Mouse (Mus musculus) limb, embryonic 14.5 days (tissue): ENCODE data around the gene Kazald1. TPM values are rescaled to one million over a fixed set of nuclear protein-coding genes. Genes with fewer than 3 reads are reported as not detected.

Experiments used
- ATAC-seq: fragments of 200-750 bp; cut with Nextera tagmentation; 2 replicates; pipeline ENCODE4 v1.8.0; 2017; ENCODE audit warnings: low read depth, moderate number of reproducible peaks, moderate TSS enrichment; ENCODE audit not compliant: low FRiP score
- DNase-seq: peaks from one replicate; pipeline ENCODE4 v3.0.0-alpha.2; 2015; ENCODE audit warnings: low spot score
- H3K27ac ChIP-seq: fragments of 300-500 bp; sonication (generic); replicated peaks from 2 replicates; pipeline ENCODE4 v1.5.1; 2014; ENCODE audit warnings: low read depth, mild to moderate bottlenecking, low read length, moderate library complexity, mixed read lengths
- H3K27me3 ChIP-seq: fragments of 300-500 bp; sonication (generic); 2 replicates; pipeline ENCODE4 v1.6.1; 2014; ENCODE audit warnings: low read length, mixed read lengths; ENCODE audit not compliant: control insufficient read depth, insufficient read depth
- H3K36me3 ChIP-seq: fragments of 300-500 bp; sonication (generic); 2 replicates; pipeline ENCODE4 v1.6.1; 2014; ENCODE audit warnings: mild to moderate bottlenecking, low read length, moderate library complexity, mixed read lengths; ENCODE audit not compliant: control insufficient read depth, insufficient read depth
- H3K4me1 ChIP-seq: fragments of 300-500 bp; sonication (generic); 2 replicates; pipeline ENCODE4 v1.6.1; 2014; ENCODE audit warnings: antibody characterized with exemption, low read length, mixed read lengths; ENCODE audit not compliant: control insufficient read depth, insufficient read depth
- H3K4me2 ChIP-seq: fragments of 300-500 bp; sonication (generic); replicated peaks from 2 replicates; pipeline ENCODE4 v1.6.1; 2014; ENCODE audit warnings: low read depth, mild to moderate bottlenecking, low read length, moderate library complexity; ENCODE audit not compliant: severe bottlenecking
- H3K4me3 ChIP-seq: fragments of 300-500 bp; sonication (generic); replicated peaks from 2 replicates; pipeline ENCODE4 v1.5.1; 2014; ENCODE audit warnings: low read length
- H3K9ac ChIP-seq: fragments of 300-500 bp; sonication (generic); 2 replicates; pipeline ENCODE4 v1.6.1; 2014; ENCODE audit warnings: mild to moderate bottlenecking, low read depth, low read length, moderate library complexity; ENCODE audit not compliant: severe bottlenecking
- H3K9me3 ChIP-seq: fragments of 300-500 bp; sonication (generic); 2 replicates; pipeline ENCODE4 v1.6.1; 2016; ENCODE audit warnings: low read length; ENCODE audit not compliant: control insufficient read depth
- POLR2A ChIP-seq: fragments of 200-500 bp; IDR thresholded peaks from 2 replicates; pipeline ENCODE4 v1.8.0; 2012; ENCODE audit warnings: inconsistent platforms, mild to moderate bottlenecking, moderate library complexity, borderline replicate concordance; ENCODE audit not compliant: insufficient read depth, insufficient read length; ENCODE audit errors: extremely low read depth
- WGBS: fragments of 180-500 bp; shearing (Covaris S2); extraction: QIAGEN DNeasy Blood & Tissue Kit; methylation state at CpG from one replicate; pipeline ENCODE4 v1.1.7; 2014; 5-methylcytosine and 5-hydroxymethylcytosine counted together
- polyA plus RNA-seq, 2 experiments: library from polyadenylated mRNA; depleted of rRNA in 1 of 2; stranded (reverse) in 1 of 2; unstranded in 1 of 2; fragments of >200 nt; fragmentation: Nextera tagmentation in 1 of 2; extraction: Ambion mirVana in 1 of 2; gene quantifications; 2 replicates each; pipeline versions ENCODE4 v1.2.1 to v1.2.3; 2012 to 2014

The Kazald1 gene
- polyA plus RNA-seq, 2 experiments = 20.5 to 33.1 TPM

DNA sequence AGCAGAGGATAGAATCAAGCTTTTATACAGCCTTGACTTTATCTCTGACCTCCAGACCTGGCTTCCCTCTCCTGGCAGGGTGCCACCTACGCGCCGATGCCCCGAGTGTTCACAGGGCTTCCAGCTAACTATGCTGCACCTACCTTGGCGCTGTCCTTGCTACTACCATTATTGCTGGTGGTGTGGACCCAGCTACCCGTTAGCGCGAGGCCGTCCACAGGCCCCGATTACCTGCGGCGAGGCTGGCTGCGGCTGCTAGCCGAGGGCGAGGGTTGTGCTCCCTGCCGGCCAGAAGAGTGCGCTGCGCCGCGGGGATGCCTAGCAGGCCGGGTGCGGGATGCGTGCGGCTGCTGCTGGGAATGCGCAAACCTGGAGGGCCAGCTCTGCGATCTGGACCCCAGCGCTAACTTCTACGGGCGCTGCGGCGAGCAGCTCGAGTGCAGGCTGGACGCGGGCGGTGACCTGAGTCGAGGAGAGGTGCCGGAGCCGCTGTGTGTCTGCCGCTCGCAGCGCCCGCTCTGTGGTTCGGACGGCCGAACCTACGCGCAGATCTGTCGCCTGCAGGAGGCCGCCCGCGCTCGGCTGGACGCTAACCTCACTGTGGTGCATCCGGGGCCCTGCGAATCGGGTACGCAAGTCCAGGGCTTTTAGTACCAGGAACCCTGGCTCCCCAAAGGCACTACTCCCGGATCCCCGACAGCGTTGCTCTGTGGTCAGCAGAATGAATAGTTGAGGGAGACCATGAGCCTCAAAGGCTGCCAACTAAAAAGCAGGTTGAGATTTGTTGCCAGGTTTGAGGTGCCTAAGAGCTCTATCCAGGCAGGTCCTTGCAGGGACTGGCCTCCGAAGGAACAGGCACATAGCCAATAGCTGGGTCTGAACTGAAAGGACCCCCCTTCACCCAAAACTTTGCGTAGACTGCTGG, 1.8 kb downstream of the Kazald1 start:
- peak overlapping the region; percentile 58 for H3K9ac ChIP-seq
- no peaks in the 10 kb centered on the region for H3K36me3 ChIP-seq
- ATAC-seq (no peak), DNase-seq (peak; percentile 32)
- peak overlapping the region; percentile 93 for H3K4me2 ChIP-seq
- no peak for TF ChIP-seq POLR2A
- H3K4me1 ChIP-seq = peaks cover 51% of the 10 kb centered on the region
- peaks cover 58% of the 10 kb centered on the region for H3K27me3 ChIP-seq
- H3K27ac ChIP-seq = no peak overlapping the region
- WGBS = under 1% methylated on average over 59 of the region's 62 CpGs
- no peaks in the 10 kb centered on the region for H3K9me3 ChIP-seq
- H3K4me3 ChIP-seq = peak overlapping the region; percentile 73

DNA sequence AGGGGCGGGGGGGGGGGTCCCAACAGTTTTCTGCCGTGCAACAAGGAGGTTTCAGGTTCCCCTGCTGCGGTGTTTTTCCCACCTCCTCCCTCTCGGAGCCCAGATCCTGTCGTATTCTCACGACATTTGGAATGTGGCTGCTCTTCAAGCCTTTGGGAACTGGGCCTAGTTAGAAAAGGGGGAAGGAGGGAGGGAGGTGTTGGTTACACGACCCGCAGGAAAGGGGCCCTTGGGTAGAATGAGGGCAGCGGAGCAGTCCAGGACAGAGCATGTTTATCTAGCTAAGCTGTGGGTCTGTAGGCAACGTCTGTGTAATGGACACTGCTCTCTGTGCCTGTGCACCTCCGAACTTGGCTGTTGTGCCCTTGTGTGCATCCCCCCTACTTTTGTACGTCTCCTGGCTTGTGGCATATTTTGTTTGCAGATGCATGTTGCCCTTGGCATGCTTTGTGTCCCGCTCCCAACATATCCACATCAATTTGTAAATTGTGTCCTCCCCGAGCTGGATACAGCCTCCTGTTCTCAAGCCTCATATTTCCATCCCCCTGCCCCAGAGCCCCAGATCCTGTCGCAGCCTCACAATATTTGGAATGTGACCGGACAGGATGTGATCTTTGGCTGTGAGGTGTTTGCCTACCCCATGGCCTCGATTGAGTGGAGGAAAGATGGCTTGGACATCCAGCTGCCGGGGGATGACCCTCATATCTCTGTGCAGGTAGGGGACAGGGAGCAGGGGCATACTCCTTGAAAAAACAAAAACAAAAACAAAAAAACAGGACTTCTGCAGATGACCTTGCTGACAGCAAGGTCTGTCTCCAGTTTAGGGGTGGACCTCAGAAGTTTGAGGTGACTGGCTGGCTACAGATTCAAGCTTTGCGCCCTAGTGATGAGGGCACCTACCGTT, 3.0 kb downstream of the Kazald1 start:
- no peak overlapping the region for H3K27ac ChIP-seq
- H3K9ac ChIP-seq = no peak overlapping the region
- 4% methylated on average over 20 of the region's 20 CpGs for WGBS
- no peaks in the 10 kb centered on the region for H3K36me3 ChIP-seq
- ATAC-seq (no peak), DNase-seq (no peak)
- peaks cover 58% of the 10 kb centered on the region for H3K27me3 ChIP-seq
- peak overlapping the region; percentile 73; the same call in 1 of the 2 replicates for H3K4me3 ChIP-seq
- no peaks in the 10 kb centered on the region for H3K9me3 ChIP-seq
- H3K4me2 ChIP-seq = peak overlapping the region; percentile 93
- H3K4me1 ChIP-seq = peaks cover 51% of the 10 kb centered on the region
- TF ChIP-seq POLR2A = no peak

DNA sequence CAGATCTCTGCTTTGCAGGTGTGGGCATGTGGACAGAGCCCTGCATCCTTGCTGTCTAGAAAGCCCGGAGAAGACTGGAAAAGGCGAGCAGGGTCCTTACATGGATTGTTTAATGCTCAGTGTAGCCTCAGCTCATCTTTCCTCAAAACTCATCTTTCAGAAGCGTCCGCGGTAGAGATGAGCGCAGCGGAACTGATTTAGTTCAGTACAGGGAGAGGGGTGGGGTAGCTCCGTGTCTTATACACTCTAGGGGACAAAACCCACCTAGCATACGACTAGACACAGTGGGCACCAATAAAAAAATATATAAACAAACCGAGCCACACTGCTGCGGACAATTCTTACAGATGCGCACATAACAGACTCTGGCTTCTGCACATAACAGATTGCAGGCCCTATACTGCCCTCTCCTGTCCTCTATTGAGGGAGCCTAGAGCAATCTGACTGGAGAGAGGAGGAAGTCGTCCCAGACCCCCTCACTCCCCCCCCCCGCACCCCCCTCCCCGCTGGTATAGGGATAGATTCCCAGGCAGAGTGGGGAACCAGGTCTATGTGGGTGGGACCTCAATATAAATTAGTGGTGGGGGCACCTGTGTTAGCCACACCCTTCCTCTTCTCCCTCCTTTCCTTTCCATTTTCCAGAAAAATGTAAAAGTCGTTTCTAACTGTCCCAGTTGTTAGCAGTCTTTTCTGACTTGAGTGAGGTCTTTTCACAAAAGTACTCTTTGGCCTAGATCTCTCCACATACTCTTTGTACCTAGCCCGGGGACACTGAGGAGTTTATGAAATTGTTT, 4.1 kb downstream of the Kazald1 start:
- peaks cover 48% of the 10 kb centered on the region for H3K4me1 ChIP-seq
- peaks cover 58% of the 10 kb centered on the region for H3K27me3 ChIP-seq
- no peak for TF ChIP-seq POLR2A
- peak overlapping the region; percentile 33 for H3K4me3 ChIP-seq
- no peaks in the 10 kb centered on the region for H3K9me3 ChIP-seq
- WGBS = 8% methylated on average over 17 of the region's 17 CpGs
- H3K9ac ChIP-seq = peak overlapping the region; percentile 28; the same call in 1 of the 2 replicates
- DNase-seq = peak; percentile 67
- H3K4me2 ChIP-seq = peak overlapping the region; percentile 62
- 0 out of 2 replicates have a peak overlapping the region, but pooled peaks have one; percentile 3 for H3K27ac ChIP-seq
- H3K36me3 ChIP-seq = no peaks in the 10 kb centered on the region
- ATAC-seq = no peak

DNA sequence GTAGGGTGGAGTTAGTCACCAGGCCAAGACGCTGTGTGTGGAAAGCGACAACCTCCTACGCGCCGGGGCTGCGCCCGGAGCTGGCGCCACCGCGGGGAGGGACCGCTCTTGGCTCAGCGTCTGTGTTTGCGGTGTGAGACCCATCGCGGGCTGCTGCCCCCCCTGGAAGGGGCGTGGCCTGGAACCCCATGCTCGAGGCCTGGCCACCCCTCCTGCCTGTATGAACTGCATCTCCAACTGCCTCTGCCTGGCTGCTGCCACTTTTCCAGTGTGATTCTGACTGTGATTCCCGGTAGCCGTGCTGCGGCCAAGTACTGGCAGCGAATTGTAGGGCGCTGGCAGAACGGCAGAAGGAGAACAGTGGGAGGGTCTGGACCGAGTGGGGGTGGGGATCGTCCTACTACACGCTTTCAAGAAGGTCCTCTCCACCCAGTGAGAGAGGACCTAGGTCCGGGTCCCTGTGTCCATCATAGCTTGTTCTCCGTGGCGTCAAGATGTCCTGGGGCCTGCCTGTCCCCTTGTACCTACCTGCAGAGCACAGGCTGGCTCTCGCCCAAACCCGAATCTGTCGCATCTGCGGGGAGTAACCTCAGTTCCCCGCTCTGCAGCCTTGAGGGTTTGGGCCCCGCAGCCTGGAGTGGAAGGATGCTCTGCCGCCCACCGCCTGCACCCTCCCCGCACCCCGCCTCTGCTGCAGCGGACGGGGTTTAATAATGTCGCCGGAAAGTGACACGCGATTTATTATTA, 4.9 kb downstream of the Kazald1 start:
- peak; percentile 55 for DNase-seq
- H3K27ac ChIP-seq = peak overlapping the region; percentile 3; the same call in 1 of the 2 replicates
- peaks cover 48% of the 10 kb centered on the region for H3K4me1 ChIP-seq
- no peak for TF ChIP-seq POLR2A
- H3K9me3 ChIP-seq = no peaks in the 10 kb centered on the region
- H3K27me3 ChIP-seq = peaks cover 58% of the 10 kb centered on the region
- under 1% methylated on average over 45 of the region's 45 CpGs for WGBS
- H3K4me3 ChIP-seq = peak overlapping the region; percentile 33
- H3K9ac ChIP-seq = peak overlapping the region; percentile 28; the same call in 1 of the 2 replicates
- no peak for ATAC-seq
- H3K4me2 ChIP-seq = peak overlapping the region; percentile 62
- no peaks in the 10 kb centered on the region for H3K36me3 ChIP-seq
